Mouse (Mus musculus) lung, adult 2 months (tissue): Measurements from ENCODE around the gene Gm10134.

ENCODE experiments used
- CTCF ChIP-seq: fragments of 200-500 bp; IDR thresholded peaks from 2 replicates; pipeline ENCODE4 v1.5.1; 2011; ENCODE audit warnings: mild to moderate bottlenecking, low read length, control low read depth; ENCODE audit not compliant: insufficient read depth
- POLR2A ChIP-seq: fragments of 200-500 bp; IDR thresholded peaks from 2 replicates; pipeline ENCODE4 v1.6.1; 2011; ENCODE audit warnings: low read depth, mild to moderate bottlenecking, control low read depth, low read length, borderline replicate concordance; ENCODE audit errors: extremely low read depth

GRCm38 (mm10) chr2:28525943-28526876, 20.3 kb downstream of the Gm10134 start:
- TF ChIP-seq CTCF (peak; percentile 47), POLR2A (no peak)
